Mouse (Mus musculus): Measurements from ENCODE around the gene Yaf2. TPM values are rescaled to one million over a fixed set of nuclear protein-coding genes. Genes with fewer than 3 reads are reported as not detected.

Yaf2 gene
- polyA plus RNA-seq, 1 experiment from 2014 or later: 131 TPM

- H3K4me3 ChIP-seq: no peak overlapping the region
- peaks cover 45% of the 10 kb centered on the region for H3K36me3 ChIP-seq
- H3K27ac ChIP-seq (replicated peaks): no peak overlapping the region
- no peaks in the 10 kb centered on the region; the same call in 1 of the 2 replicates for H3K4me1 ChIP-seq (replicated peaks)
- H3K4me2 ChIP-seq: no peak overlapping the region
- 90% methylated on average over 6 of the region's 6 CpGs for WGBS
- H3K9ac ChIP-seq: no peak overlapping the region
- H3K27me3 ChIP-seq: no peaks in the 10 kb centered on the region
- ATAC-seq (ENCODE audit: low read depth): no peak
- H3K9me3 ChIP-seq: no peaks in the 10 kb centered on the region
Measured at GRCm38 (mm10) chr15:93284326-93284725, 52.4 kb downstream of the Yaf2 start.

- H3K36me3 ChIP-seq: peaks cover 41% of the 10 kb centered on the region
- no peaks in the 10 kb centered on the region for H3K9me3 ChIP-seq
- no peak for ATAC-seq (ENCODE audit: low read depth)
- no peaks in the 10 kb centered on the region; the same call in 1 of the 2 replicates for H3K4me1 ChIP-seq (replicated peaks)
- H3K27me3 ChIP-seq: no peaks in the 10 kb centered on the region
- no peak overlapping the region for H3K9ac ChIP-seq
- H3K4me3 ChIP-seq: no peak overlapping the region
- 73% methylated on average over 11 of the region's 11 CpGs for WGBS
- no peak overlapping the region for H3K4me2 ChIP-seq
- no peak overlapping the region for H3K27ac ChIP-seq (replicated peaks)
Measured at GRCm38 (mm10) chr15:93283349-93283748, 53.4 kb downstream of the Yaf2 start.

GRCm38 (mm10) chr15:93276276-93276675 is 60.5 kb downstream of the Yaf2 start:
- H3K4me1 ChIP-seq (replicated peaks): peaks cover 39% of the 10 kb centered on the region
- no peak for ATAC-seq (ENCODE audit: low read depth)
- WGBS: 4% methylated on average over 14 of the region's 14 CpGs
- H3K4me3 ChIP-seq: peak overlapping the region; percentile 74
- H3K4me2 ChIP-seq: peak overlapping the region; percentile 93
- peaks cover 19% of the 10 kb centered on the region for H3K36me3 ChIP-seq
- H3K27ac ChIP-seq (replicated peaks): no peak overlapping the region
- no peaks in the 10 kb centered on the region for H3K9me3 ChIP-seq
- peak overlapping the region; percentile 72 for H3K9ac ChIP-seq
- H3K27me3 ChIP-seq: no peaks in the 10 kb centered on the region

GRCm38 (mm10) chr15:93275623-93276022 is 61.1 kb downstream of the Yaf2 start:
- Histone ChIP-seq H3K4me1 (replicated peaks) (peaks cover 42% of the 10 kb centered on the region), H3K9me3 (no peaks in the 10 kb centered on the region), H3K4me3 (peak overlapping the region; percentile 74), H3K27ac (replicated peaks) (peak overlapping the region; percentile 92), H3K9ac (peak overlapping the region; percentile 72), H3K36me3 (peaks cover 13% of the 10 kb centered on the region; the same call in 1 of the 2 replicates), H3K4me2 (peak overlapping the region; percentile 93), H3K27me3 (no peaks in the 10 kb centered on the region)
- WGBS: 0% methylated on average over 21 of the region's 21 CpGs
- ATAC-seq (ENCODE audit: low read depth): peak; percentile 70

GRCm38 (mm10) chr15:93274679-93275583 is 61.8 kb downstream of the Yaf2 start, which contains the start of gene Gxylt1:
Gene Gxylt1 (minus strand): TSS chr15:93275179.
- Histone ChIP-seq H3K9me3 (no peaks in the 10 kb centered on the region), H3K4me1 (replicated peaks) (peaks cover 48% of the 10 kb centered on the region)
- WGBS: under 1% methylated on average over 65 of the region's 93 CpGs

GRCm38 (mm10) chr15:93273788-93274678 is 62.7 kb downstream of the Yaf2 start:
- no peak for ATAC-seq (ENCODE audit: low read depth)
- Histone ChIP-seq H3K36me3 (peaks cover 3% of the 10 kb centered on the region; the same call in 1 of the 2 replicates), H3K9me3 (no peaks in the 10 kb centered on the region), H3K9ac (peak overlapping the region; percentile 87), H3K27ac (replicated peaks) (peak overlapping the region; percentile 92), H3K27me3 (no peaks in the 10 kb centered on the region), H3K4me2 (peak overlapping the region; percentile 79), H3K4me3 (peak overlapping the region; percentile 74), H3K4me1 (replicated peaks) (peaks cover 49% of the 10 kb centered on the region)
- WGBS: 39% methylated on average over 19 of the region's 19 CpGs

More at GRCm38 (mm10) chr15:93274679-93275583, 61.8 kb downstream of the Yaf2 start, which contains the start of gene Gxylt1:
- peak; percentile 99 for ATAC-seq (ENCODE audit: low read depth)
- H3K9ac ChIP-seq: peak within 1 kb of the TSS; percentile 87
- peaks cover 9% of the 10 kb centered on the region; the same call in 1 of the 2 replicates for H3K36me3 ChIP-seq
- peak within 1 kb of the TSS; percentile 92 for H3K27ac ChIP-seq (replicated peaks)
- H3K27me3 ChIP-seq: no peaks in the 10 kb centered on the region
- H3K4me2 ChIP-seq: peak within 1 kb of the TSS; percentile 93
- H3K4me3 ChIP-seq: peak within 1 kb of the TSS; percentile 74

GRCm38 (mm10) chr15:93272948-93273347 is 63.8 kb downstream of the Yaf2 start:
- WGBS: 88% methylated on average over 9 of the region's 9 CpGs
- no peak overlapping the region for H3K9ac ChIP-seq

GRCm38 (mm10) chr15:93270289-93270855 is 66.4 kb downstream of the Yaf2 start:
- Histone ChIP-seq H3K4me3 (no peak overlapping the region), H3K27me3 (no peaks in the 10 kb centered on the region), H3K4me1 (replicated peaks) (peaks cover 40% of the 10 kb centered on the region), H3K4me2 (no peak overlapping the region), H3K27ac (replicated peaks) (no peak overlapping the region), H3K9ac (no peak overlapping the region), H3K9me3 (no peaks in the 10 kb centered on the region), H3K36me3 (no peaks in the 10 kb centered on the region)
- no peak for ATAC-seq (ENCODE audit: low read depth)
- 80% methylated on average over 9 of the region's 9 CpGs for WGBS

More at GRCm38 (mm10) chr15:93272948-93273347, 63.8 kb downstream of the Yaf2 start:
- Histone ChIP-seq H3K4me1 (replicated peaks) (peaks cover 49% of the 10 kb centered on the region), H3K36me3 (no peaks in the 10 kb centered on the region), H3K27me3 (no peaks in the 10 kb centered on the region), H3K4me3 (no peak overlapping the region), H3K4me2 (peak overlapping the region; percentile 79; the same call in 1 of the 2 replicates), H3K9me3 (no peaks in the 10 kb centered on the region), H3K27ac (replicated peaks) (no peak overlapping the region)
- ATAC-seq (ENCODE audit: low read depth): no peak

GRCm38 (mm10) chr15:93269572-93269971 is 67.2 kb downstream of the Yaf2 start:
- Histone ChIP-seq H3K27ac (replicated peaks) (no peak overlapping the region), H3K27me3 (no peaks in the 10 kb centered on the region), H3K4me1 (replicated peaks) (peaks cover 40% of the 10 kb centered on the region), H3K4me2 (no peak overlapping the region), H3K4me3 (no peak overlapping the region), H3K36me3 (no peaks in the 10 kb centered on the region), H3K9ac (no peak overlapping the region), H3K9me3 (no peaks in the 10 kb centered on the region)
- ATAC-seq (ENCODE audit: low read depth): no peak
- 95% methylated on average over 7 of the region's 7 CpGs for WGBS

GRCm38 (mm10) chr15:93268001-93268400 is 68.7 kb downstream of the Yaf2 start:
- ATAC-seq (ENCODE audit: low read depth): no peak
- WGBS: 93% methylated on average over 1 of the region's 1 CpGs
- Histone ChIP-seq H3K4me3 (no peak overlapping the region), H3K4me1 (replicated peaks) (peaks cover 25% of the 10 kb centered on the region), H3K27ac (replicated peaks) (no peak overlapping the region), H3K9me3 (no peaks in the 10 kb centered on the region), H3K36me3 (no peaks in the 10 kb centered on the region), H3K4me2 (no peak overlapping the region), H3K9ac (no peak overlapping the region), H3K27me3 (no peaks in the 10 kb centered on the region)

- 84% methylated on average over 8 of the region's 8 CpGs for WGBS
- Histone ChIP-seq H3K9me3 (no peaks in the 10 kb centered on the region), H3K4me2 (no peak overlapping the region), H3K4me1 (replicated peaks) (peaks cover 19% of the 10 kb centered on the region), H3K9ac (no peak overlapping the region), H3K36me3 (no peaks in the 10 kb centered on the region), H3K4me3 (no peak overlapping the region), H3K27me3 (no peaks in the 10 kb centered on the region), H3K27ac (replicated peaks) (no peak overlapping the region)
- no peak for ATAC-seq (ENCODE audit: low read depth)
Measured at GRCm38 (mm10) chr15:93267479-93267878, 69.3 kb downstream of the Yaf2 start.

All from neural tube, embryonic 13.5 days (tissue).